Mouse (Mus musculus) forebrain, embryonic 10.5 days (tissue): ENCODE results near the gene Slc12a4. TPM values are rescaled to one million over a fixed set of nuclear protein-coding genes. Genes with fewer than 3 reads are reported as not detected.

Source experiments
- DNase-seq: peaks from one replicate; pipeline ENCODE4 v3.0.0-alpha.2; 2017; ENCODE audit warnings: low spot score; ENCODE audit errors: extremely low spot score
- H3K27ac ChIP-seq: fragments of 300-500 bp; sonication (generic); 2 replicates; pipeline ENCODE4 v1.5.1; 2016; ENCODE audit warnings: mild to moderate bottlenecking
- H3K27me3 ChIP-seq: fragments of 300-500 bp; sonication (generic); 2 replicates; pipeline ENCODE4 v1.6.1; 2016; ENCODE audit warnings: mild to moderate bottlenecking; ENCODE audit not compliant: poor library complexity, severe bottlenecking
- H3K36me3 ChIP-seq: fragments of 300-500 bp; sonication (generic); replicated peaks from 2 replicates; pipeline ENCODE4 v1.6.1; 2016; ENCODE audit warnings: mild to moderate bottlenecking, moderate library complexity
- H3K4me1 ChIP-seq: fragments of 300-500 bp; sonication (generic); 2 replicates; pipeline ENCODE4 v1.6.1; 2016
- H3K4me3 ChIP-seq: fragments of 300-500 bp; sonication (generic); 2 replicates; pipeline ENCODE4 v1.5.1; 2016; ENCODE audit warnings: mild to moderate bottlenecking, moderate library complexity
- H3K9me3 ChIP-seq: fragments of 300-500 bp; sonication (generic); 2 replicates; pipeline ENCODE4 v1.6.1; 2016; ENCODE audit warnings: mild to moderate bottlenecking, moderate library complexity
- WGBS: fragments of 180-500 bp; shearing (Covaris S2); methylation state at CpG from one replicate; pipeline ENCODE4 v1.1.7; 2016; 5-methylcytosine and 5-hydroxymethylcytosine counted together
- polyA plus RNA-seq: library from polyadenylated mRNA; unstranded; fragments of >200 nt; fragmentation: Nextera tagmentation; extraction: Ambion mirVana; gene quantifications from 2 replicates; pipeline ENCODE4 v1.2.1, GENCODE M21; 2016

Slc12a4 gene
- polyA plus RNA-seq, 1 experiment from 2014 or later = 14.9 TPM

GRCm38 (mm10) chr8:105964506-105965265, 1.2 kb downstream of the Slc12a4 start:
- Histone ChIP-seq H3K9me3 (no peaks in the 10 kb centered on the region), H3K4me3 (peak overlapping the region; percentile 70), H3K4me1 (peaks cover 39% of the 10 kb centered on the region), H3K27me3 (peaks cover 50% of the 10 kb centered on the region), H3K36me3 (peaks cover 2% of the 10 kb centered on the region; the same call in 1 of the 2 replicates), H3K27ac (0 out of 2 replicates have a peak overlapping the region, but pooled peaks have one; percentile 84)
- DNase-seq = no peak
- 75% methylated on average over 12 of the region's 12 CpGs for WGBS

DNA sequence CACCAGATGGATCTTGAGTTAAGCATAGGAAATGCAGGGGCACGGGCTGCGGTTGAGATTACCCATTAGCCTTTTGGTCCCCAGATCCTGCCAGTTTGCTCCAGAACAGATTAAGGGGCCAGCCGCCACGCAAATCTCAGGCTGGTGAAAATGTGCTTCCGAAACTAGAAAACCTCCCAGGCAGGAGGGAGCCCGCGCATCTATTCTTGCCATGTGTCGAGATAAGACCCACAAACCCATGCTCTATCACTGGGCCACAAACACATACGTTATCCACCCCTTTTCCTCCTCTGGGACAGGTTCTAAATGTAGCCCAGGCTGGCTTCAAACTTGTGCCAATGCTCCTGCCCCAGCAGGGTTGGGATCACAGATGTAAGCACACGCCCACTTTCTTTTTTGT, 4.4 kb downstream of the Slc12a4 start:
- 89% methylated on average over 10 of the region's 10 CpGs for WGBS
- DNase-seq = no peak
- Histone ChIP-seq H3K36me3 (peaks cover 10% of the 10 kb centered on the region), H3K4me3 (no peak overlapping the region), H3K27ac (no peak overlapping the region), H3K27me3 (peaks cover 29% of the 10 kb centered on the region), H3K4me1 (peaks cover 31% of the 10 kb centered on the region), H3K9me3 (no peaks in the 10 kb centered on the region)

DNA sequence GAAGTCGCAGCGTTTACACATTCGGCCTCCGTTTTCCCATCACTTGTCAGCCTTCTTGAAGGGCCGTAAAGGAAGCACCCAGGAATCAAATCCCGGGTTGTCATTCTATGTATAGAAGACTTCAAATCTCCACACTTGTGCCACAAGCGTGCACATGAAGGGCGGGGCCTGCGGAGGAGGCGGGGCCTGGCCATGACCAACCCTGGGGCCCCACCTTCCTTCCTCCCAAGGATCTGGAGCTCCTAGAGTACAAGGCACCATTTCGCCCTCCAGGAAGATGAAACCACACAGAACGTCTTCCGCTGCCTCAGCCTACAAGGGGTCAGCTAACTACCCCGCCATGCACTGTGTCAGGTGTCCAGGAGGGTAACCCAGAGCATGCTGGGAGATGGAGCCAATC, 4.8 kb downstream of the Slc12a4 start:
- H3K27me3 ChIP-seq = peaks cover 24% of the 10 kb centered on the region
- peaks cover 26% of the 10 kb centered on the region for H3K4me1 ChIP-seq
- WGBS = 79% methylated on average over 14 of the region's 14 CpGs
- no peak for DNase-seq
- H3K4me3 ChIP-seq = no peak overlapping the region
- H3K27ac ChIP-seq = no peak overlapping the region
- H3K9me3 ChIP-seq = no peaks in the 10 kb centered on the region
- peaks cover 10% of the 10 kb centered on the region for H3K36me3 ChIP-seq

DNA sequence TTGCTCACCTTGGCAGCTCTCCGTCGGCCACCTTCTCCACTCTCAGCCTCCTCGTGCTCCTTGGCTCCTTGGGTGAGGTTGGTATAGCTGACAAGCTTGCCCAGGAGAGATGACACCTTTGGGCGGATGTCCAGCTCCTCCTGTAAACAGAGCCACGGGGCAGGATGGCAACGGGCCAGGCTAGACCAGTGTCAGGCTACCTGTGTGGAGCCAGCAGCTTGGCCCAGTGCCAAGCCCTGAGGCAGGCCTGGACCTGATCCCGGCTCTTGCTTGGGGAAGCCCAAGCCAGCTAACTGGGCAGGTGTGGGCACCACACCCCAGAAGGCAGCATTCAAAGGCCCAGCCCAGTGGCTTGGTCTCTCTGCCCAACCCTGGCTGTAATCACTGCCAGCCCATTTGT, 6.5 kb downstream of the Slc12a4 start:
- DNase-seq = no peak
- H3K36me3 ChIP-seq = peaks cover 17% of the 10 kb centered on the region
- peaks cover 9% of the 10 kb centered on the region for H3K4me1 ChIP-seq
- H3K27me3 ChIP-seq = peaks cover 7% of the 10 kb centered on the region
- H3K4me3 ChIP-seq = no peak overlapping the region
- 92% methylated on average over 7 of the region's 7 CpGs for WGBS
- no peak overlapping the region for H3K27ac ChIP-seq
- H3K9me3 ChIP-seq = no peaks in the 10 kb centered on the region

GRCm38 (mm10) chr8:105957813-105958212, 8.1 kb downstream of the Slc12a4 start:
- WGBS = 75% methylated on average over 3 of the region's 4 CpGs
- Histone ChIP-seq H3K27me3 (no peaks in the 10 kb centered on the region), H3K36me3 (peaks cover 26% of the 10 kb centered on the region), H3K4me1 (0 out of 2 replicates have a peak, but pooled peaks cover 3% of the 10 kb centered on the region), H3K9me3 (no peaks in the 10 kb centered on the region), H3K27ac (no peak overlapping the region), H3K4me3 (no peak overlapping the region)
- DNase-seq = no peak

GRCm38 (mm10) chr8:105956556-105956955, 9.3 kb downstream of the Slc12a4 start:
- 91% methylated on average over 4 of the region's 4 CpGs for WGBS
- Histone ChIP-seq H3K4me1 (peaks cover 6% of the 10 kb centered on the region), H3K36me3 (peaks cover 26% of the 10 kb centered on the region), H3K4me3 (no peak overlapping the region), H3K27ac (no peak overlapping the region), H3K9me3 (no peaks in the 10 kb centered on the region), H3K27me3 (no peaks in the 10 kb centered on the region)
- no peak for DNase-seq

- H3K27me3 ChIP-seq = no peaks in the 10 kb centered on the region
- WGBS = 57% methylated on average over 7 of the region's 7 CpGs
Observed at GRCm38 (mm10) chr8:105951057-105951659, 14.7 kb downstream of the Slc12a4 start.

GRCm38 (mm10) chr8:105949350-105949749, 16.5 kb downstream of the Slc12a4 start:
- no peak overlapping the region for H3K4me3 ChIP-seq
- no peak for DNase-seq
- no peaks in the 10 kb centered on the region for H3K27me3 ChIP-seq
- peaks cover 78% of the 10 kb centered on the region for H3K36me3 ChIP-seq
- 91% methylated on average over 10 of the region's 10 CpGs for WGBS
- peaks cover 14% of the 10 kb centered on the region for H3K4me1 ChIP-seq
- no peaks in the 10 kb centered on the region for H3K9me3 ChIP-seq
- no peak overlapping the region for H3K27ac ChIP-seq

More at GRCm38 (mm10) chr8:105951057-105951659, 14.7 kb downstream of the Slc12a4 start:
- no peak for DNase-seq
- Histone ChIP-seq H3K27ac (0 out of 2 replicates have a peak overlapping the region, but pooled peaks have one; percentile 13), H3K4me3 (no peak overlapping the region), H3K9me3 (no peaks in the 10 kb centered on the region), H3K36me3 (peaks cover 69% of the 10 kb centered on the region), H3K4me1 (peaks cover 14% of the 10 kb centered on the region)

GRCm38 (mm10) chr8:105943321-105943739, 22.6 kb downstream of the Slc12a4 start, which contains the start of gene Lcat:
Gene Lcat (minus strand): TSS chr8:105943382.
- WGBS = 69% methylated on average over 8 of the region's 8 CpGs

DNA sequence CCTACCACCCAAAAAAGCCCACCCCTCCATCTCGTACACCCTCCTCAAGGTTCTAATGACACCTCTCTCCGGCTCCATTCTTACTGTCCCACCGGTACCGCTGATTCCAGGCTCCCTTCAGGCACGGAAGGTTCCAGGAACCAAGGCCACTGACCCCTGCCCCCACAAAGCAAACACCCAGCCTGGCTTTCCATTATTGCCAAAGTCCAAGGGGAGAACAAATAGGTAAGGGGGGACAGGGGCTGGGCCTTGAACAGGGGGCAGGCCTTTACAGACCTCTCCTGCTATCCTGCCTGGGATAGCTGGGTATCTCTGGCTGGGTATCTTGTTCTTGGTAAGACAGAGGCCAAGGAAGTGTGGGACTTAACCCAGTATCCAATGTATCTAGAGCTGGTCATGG, 23.4 kb downstream of the Slc12a4 start:
- Histone ChIP-seq H3K9me3 (no peaks in the 10 kb centered on the region), H3K27ac (no peak overlapping the region), H3K4me3 (no peak overlapping the region), H3K4me1 (peaks cover 20% of the 10 kb centered on the region), H3K36me3 (peaks cover 57% of the 10 kb centered on the region), H3K27me3 (no peaks in the 10 kb centered on the region)
- no peak for DNase-seq
- 95% methylated on average over 5 of the region's 5 CpGs for WGBS

More at GRCm38 (mm10) chr8:105943321-105943739, 22.6 kb downstream of the Slc12a4 start, which contains the start of gene Lcat:
- Histone ChIP-seq H3K4me3 (no peak within 1 kb of the TSS), H3K4me1 (peaks cover 12% of the 10 kb centered on the region), H3K27ac (peak within 1 kb of the TSS; percentile 0; the same call in 1 of the 2 replicates), H3K9me3 (no peaks in the 10 kb centered on the region), H3K27me3 (no peaks in the 10 kb centered on the region), H3K36me3 (peaks cover 65% of the 10 kb centered on the region)
- DNase-seq = no peak

DNA sequence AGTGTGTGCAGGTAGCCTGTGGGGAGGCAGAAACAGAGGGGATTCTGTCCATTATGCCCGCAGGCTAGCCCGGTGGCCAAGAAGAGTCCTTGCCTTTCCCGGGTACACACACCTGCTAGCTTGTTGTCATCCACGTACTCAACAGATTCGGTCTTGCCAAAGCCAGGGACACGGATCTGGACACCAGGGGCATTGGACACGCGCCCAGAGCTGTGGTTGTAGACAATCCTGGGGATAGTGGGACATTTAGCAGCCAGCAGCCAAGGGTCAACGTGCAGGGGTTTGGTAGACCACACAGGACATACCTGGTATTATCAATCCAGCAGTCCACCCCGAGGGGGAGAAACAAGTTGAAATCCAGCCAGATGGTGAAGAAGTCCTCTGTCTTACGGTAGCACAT, 23.9 kb downstream of the Slc12a4 start:
- H3K4me1 ChIP-seq = peaks cover 22% of the 10 kb centered on the region
- 93% methylated on average over 11 of the region's 11 CpGs for WGBS
- H3K4me3 ChIP-seq = no peak overlapping the region
- H3K27ac ChIP-seq = no peak overlapping the region
- no peaks in the 10 kb centered on the region for H3K27me3 ChIP-seq
- no peak for DNase-seq
- no peaks in the 10 kb centered on the region for H3K9me3 ChIP-seq
- peaks cover 52% of the 10 kb centered on the region for H3K36me3 ChIP-seq

- H3K27ac ChIP-seq = peak within 1 kb of the TSS; percentile 90
- peak within 1 kb of the TSS; percentile 85 for H3K4me3 ChIP-seq
- no peak for DNase-seq
- H3K27me3 ChIP-seq = no peaks in the 10 kb centered on the region
- peaks cover 27% of the 10 kb centered on the region for H3K4me1 ChIP-seq
- H3K36me3 ChIP-seq = peaks cover 17% of the 10 kb centered on the region
- H3K9me3 ChIP-seq = no peaks in the 10 kb centered on the region
- 46% methylated on average over 4 of the region's 4 CpGs for WGBS
Observed at GRCm38 (mm10) chr8:105938306-105938669, 27.6 kb downstream of the Slc12a4 start, which contains the start of gene Psmb10. Gene Psmb10 (minus strand): TSS chr8:105938444.
